Mouse (Mus musculus) heart, adult 8-10 months (tissue): ENCODE measurements at regions not wholly inside any gene's neighbourhood (a gene's known extent, or its start where the extent isn't known, plus 50 kb on each side); places are given as distances from the start of the nearest gene placed in this dataset.

Experiments
- DNase-seq: peaks from one replicate; pipeline ENCODE4 v3.0.0; 2022; ENCODE audit warnings: low spot score

DNA sequence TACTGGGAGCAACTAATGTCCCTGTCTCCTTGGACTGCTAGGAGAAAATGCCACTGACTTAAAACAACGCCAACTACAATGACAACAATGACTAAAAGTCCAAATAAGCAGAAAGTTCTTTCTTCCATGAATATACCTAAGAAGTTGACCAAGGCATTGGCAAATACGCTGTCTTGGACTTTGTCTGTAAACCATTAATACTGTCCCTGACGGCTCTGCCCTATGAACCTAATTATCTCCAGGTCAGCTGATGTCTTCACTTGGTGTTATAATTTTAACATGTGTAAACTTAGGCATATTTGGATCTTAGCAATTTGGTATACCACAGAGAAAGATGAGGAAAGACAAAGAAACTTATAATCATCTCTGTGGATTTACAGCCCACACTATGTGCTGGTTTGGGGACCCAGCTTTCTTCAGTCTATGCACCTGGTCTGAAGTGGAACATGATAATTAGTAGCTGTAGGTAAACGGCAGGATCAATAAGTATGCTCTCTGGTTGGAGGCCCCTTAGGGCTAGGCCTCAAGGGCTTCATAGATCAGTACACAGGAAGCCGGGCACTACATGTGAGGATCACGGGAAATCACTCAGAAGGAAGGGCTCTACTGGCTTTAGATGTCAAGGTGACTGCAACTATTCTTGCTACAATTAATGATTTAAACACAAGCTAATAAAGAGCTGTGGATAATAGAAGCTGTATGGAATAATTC lies 380.3 kb upstream of the Adgrl2 start:
- no peak for DNase-seq

DNA sequence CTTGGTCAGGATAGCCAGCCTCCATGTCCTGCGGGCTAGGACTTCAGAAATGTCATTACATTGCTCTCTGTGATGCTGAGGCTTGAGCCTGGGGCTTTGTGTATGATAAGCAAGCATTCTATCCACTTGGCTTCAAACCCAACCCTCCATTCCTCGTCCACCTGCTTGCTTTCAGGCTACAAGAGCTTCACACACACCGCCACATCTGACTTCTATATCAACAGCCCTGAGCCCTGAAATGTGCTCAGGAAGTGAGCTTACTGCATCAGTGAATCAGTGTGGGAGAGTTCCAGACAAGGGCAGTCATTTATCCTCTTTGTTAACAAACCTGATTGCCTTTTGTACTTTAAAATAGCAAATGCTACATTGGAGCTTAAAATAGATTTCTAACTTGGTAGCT lies 377.5 kb upstream of the Adgrl2 start:
- no peak for DNase-seq

DNA sequence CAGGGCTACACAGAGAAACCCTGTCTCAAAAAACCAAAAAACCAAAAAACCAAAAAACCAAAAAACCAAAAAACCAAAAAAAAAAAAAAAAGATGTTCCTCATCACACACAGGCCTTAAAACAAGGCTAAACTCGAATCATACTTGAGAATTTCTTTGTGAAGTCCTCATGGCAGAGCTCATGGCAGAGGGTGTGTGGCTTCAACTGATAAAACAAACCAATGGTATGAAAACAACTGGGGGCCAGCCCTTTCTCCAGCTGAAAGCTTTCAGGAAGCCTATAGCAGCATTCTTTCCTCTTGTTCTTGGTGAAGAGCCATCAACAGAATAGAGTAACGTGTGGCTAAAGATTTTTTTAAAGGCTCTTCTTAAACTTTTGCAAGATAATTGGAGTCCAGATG lies 369.8 kb upstream of the Adgrl2 start:
- no peak for DNase-seq

DNA sequence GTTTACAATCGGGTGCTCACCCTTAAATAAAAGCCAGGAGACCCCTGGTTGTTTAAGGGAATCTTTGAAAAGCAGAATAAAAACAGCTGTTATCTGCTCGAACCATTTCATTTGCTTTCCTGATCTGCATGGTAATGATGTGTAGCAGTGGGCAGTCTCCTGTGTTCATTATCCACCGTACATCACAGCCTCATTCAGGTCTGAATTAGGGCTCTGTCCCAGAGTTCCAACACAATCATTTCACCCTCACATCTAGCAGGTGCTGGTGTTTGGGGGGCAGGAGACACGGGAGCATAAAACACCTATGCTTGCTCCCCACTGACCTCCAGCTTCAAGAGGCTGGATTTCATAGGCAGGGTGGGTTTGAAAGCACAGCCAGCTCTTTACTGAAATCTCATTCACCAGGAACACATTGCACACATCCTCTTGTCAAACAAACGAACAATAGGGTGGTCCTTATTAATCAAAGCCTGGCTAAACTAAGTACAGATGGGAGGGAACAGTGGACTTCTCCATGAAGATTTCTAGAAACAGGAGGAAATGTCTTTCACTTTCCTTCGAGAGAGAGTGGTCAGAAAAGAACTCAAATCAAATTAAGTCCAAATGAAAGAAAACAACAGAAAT lies 368.3 kb upstream of the Adgrl2 start:
- no peak for DNase-seq

GRCm38 (mm10) chr3:149357903-149358569 lies 367.7 kb upstream of the Adgrl2 start:
- DNase-seq, result no peak

GRCm38 (mm10) chr3:149357121-149357520 lies 366.8 kb upstream of the Adgrl2 start:
- no peak for DNase-seq

GRCm38 (mm10) chr3:149355362-149355761 lies 365.0 kb upstream of the Adgrl2 start:
- DNase-seq, result no peak

GRCm38 (mm10) chr3:149353958-149354357 lies 363.6 kb upstream of the Adgrl2 start:
- peak; percentile 61 for DNase-seq

DNA sequence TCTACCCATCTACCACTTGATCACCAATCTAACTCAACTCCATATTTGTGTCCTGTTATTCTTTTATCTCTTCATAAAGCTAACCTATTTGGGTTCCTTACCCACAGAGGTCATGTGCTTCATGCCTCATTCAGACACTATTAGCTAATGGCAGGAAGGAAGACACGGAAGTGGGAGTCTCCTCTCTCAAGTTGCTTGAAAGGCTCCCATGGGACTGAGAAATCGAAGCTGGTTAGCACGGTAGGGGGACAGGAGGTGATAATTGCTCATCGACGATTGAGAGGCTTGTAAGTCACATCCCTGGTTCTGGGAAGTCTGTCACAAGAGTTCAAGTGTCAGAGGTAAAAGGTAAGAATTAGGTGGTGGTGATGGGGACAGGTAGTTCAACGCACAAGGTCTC lies 362.2 kb upstream of the Adgrl2 start:
- no peak for DNase-seq

DNA sequence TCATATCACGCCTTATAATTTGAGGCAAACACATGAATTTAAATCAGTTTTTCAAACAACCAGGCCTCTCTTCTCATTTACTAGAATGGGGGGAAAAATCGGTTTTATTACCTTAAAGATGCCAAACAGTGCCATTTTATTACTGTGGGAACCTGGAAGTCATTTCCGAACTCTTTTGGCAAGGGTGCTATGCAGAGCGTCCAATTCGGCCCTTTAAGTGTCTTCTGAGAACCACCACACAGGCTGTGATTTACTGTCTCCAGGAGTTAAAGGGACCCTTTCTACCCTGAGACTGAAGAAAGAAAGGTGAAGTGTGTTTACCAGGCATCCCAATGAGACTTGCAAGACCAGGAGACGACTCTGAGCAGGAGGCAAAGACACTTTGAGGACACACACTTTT lies 359.4 kb upstream of the Adgrl2 start:
- DNase-seq, result no peak

DNA sequence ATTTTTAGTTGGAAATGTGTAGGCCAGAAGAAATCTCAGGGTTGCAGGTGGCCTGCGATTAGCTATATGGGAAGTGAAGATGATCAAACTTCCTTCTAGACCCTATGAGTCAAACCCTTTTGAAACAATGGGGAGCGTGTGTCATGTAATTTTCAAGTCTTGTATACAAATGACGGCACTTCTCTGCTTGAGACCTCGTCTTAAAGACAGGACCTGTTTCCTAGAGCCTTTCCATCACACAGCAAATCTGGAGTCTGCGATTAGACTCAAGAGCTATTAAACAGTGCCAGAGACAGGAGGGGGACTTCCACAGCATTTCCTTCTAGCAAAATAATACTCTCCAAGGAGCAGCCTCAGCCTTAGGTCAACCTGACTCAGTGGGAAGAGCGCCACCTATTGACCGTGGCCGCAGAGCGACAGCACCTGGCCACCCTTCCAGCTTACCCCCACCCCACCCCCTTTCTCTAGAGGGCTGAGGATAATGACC lies 358.9 kb upstream of the Adgrl2 start:
- peak; percentile 78 for DNase-seq

DNA sequence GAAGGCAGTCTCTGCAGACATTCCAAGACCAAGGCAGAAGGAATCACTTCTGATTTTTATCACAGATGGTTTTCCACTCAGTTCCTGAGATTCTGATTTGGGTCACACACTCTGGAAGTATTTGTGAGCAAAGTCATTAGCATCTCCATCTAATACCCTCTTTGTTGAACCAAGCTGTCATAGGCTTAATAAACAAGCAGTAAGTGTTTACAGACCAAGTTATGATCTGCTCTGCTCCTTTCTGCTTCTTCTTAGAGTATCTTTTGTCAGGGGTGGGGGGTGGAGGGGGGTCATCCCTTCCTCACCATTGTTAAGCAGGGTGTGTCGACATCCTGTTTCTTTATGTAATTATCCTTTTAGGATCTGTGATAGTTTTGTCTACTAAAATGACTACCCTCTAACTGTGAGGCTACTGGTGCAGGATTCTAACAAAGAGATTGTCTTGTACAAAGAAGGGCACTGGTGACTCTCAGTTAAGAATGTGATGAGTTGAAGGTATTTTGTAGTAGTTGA lies 358.2 kb upstream of the Adgrl2 start:
- DNase-seq, result no peak

GRCm38 (mm10) chr3:149347241-149347992 lies 357.1 kb upstream of the Adgrl2 start:
- DNase-seq, result no peak

DNA sequence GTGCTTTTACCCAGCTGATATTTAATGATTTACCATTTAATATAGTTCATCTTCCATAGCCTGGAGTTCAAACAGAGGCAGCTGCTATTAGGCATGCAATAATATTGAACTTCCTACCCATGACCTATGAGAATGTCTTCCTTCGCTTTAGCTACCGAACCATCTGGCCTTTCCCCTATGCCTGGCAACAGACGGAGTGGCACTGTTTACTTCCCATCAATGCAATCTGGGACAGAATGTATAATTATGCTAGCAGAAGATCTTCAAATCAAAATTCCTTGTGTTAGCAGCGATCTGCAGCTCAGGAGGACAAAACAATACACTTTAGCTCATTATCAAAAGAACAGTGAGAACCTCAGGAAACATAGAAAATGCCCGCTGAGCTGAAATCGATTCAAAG lies 352.2 kb upstream of the Adgrl2 start:
- no peak for DNase-seq

DNA sequence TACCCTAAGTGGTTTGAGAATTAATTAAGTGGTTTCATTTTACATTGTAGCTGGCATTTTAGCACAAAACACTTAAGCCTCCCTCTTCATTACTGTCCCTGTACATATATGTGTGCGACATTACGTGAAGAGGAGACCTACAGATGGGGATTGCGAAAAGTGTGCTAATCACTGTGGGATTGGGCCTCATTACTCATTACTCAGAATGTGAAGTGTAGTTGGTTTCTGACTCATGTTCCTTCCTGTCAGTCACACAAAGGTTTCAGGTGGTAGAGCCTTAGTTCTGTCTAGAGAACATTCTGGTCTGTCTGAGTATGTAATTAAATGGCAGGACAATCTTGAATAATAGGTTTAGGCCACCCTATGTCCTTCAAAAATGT lies 349.0 kb upstream of the Adgrl2 start:
- DNase-seq, result no peak

DNA sequence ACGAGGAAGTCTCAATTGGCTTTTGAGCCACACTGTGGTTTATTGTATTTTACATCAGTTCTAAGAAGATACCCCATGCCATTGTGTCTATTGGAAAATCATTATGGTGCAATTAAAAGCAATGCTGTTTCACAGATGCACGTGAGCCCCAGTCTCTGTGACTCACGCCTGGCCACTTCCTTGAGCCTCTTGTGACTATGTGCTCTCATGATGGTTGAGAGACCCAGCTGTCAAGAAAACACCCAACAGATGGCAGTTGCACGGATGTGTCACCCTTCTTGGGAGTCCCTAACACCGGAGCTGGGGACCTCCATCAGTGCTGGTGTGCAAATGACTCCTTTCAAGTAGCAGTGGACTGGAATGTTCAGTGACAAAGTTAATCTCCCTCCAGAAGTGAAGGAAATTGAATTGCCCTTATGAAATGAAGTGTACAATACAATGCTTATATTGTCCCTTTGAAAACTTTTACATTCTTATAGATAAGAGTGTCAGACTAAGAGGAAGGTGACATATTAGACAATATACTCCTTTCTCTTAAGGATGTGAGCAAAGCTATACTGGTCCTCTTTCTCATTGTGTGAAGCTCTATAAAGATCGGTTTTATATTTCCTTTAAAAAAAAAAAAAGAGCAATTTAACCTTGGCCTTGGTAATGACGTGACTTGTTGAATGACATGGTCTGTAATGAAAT lies 348.5 kb upstream of the Adgrl2 start:
- DNase-seq, result no peak

GRCm38 (mm10) chr3:149335259-149335658 lies 344.9 kb upstream of the Adgrl2 start:
- no peak for DNase-seq

DNA sequence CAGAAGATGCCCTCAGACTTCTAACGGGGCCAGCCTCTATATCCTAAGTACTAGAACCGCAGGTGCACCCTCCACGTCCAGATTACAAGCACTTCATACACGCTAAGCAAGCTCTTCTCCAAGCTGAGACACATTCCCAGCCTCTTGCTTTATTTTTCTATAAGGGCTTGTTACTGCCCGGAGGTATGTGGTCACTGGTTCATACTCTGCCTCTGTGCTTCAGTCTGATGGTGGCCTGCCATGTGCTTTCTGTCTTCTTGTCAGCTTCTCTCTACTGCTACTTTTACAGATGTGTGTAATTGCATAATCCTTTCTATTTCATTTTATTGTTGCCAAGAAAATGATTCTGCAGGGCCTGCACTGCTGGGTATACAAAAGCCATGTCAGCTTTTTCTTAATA lies 343.3 kb upstream of the Adgrl2 start:
- DNase-seq, result no peak

- DNase-seq, result no peak
Observed at GRCm38 (mm10) chr3:149333131-149333530, 342.8 kb upstream of the Adgrl2 start.

DNA sequence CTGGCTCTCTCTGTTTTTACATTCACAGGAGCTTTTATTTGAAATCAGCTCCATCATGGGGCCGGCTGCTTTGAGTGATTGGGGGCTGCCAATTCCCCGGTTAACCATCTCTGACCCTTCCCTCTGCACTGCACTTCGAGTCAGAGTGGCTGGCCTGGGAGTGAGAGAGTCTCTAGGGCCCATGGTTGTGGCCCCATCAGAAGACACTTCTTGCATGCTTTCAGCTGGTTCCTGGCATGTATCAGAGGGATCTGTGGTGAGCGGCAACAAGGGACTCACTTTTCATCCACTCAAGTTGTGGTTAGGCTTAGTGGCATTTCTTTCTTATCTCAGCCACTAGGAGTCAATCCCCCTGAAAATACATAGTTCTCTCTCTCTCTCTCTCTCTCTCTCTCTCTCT lies 341.8 kb upstream of the Adgrl2 start:
- no peak for DNase-seq

DNA sequence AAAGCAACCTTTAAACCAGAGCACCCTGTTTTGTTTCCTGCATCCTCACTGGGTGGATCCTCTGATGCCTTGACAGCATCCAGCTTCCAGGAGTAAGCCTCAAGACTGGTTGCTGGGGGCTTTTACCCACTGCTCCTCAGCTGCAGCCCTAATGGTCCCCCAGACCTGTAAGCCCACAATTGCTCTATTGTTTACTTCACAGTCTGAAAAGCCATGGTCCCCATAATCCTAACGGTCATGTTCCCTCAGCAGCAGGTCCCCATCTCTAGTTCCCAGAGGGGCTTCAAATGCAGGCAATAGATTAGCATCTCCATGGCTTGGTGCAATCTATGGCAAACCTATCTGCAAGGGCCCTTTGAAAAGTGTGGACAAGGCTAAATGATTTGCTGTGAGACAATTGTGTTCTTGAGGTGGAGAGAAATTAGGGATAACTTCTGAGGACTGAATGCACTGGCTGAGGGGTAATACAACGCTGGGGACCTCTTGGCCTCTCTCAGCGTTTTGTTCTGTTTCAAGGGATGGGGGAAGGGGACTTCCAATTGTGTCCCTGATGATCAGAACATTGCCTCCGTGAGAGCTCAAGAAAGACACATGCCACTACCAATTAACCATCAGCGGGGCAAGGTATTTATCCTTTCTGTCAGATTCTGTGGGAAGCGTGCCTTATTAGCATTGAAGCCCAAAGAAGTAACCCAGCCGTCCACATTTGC lies 341.1 kb upstream of the Adgrl2 start:
- DNase-seq, result no peak
